Mouse (Mus musculus) regulatory T cell (primary cell): ENCODE data around the gene Plg.

Source experiments
- in situ Hi-C: fragments of 300-600 bp; cut with MboI, MseI; formaldehyde crosslinking; loops from one replicate; pipeline ENCODE4 v1.15.1; 2025; ENCODE audit warnings: high pct_unique_total_duplicates

Gene Plg

GRCm38 (mm10) chr17:12385049-12385794, 6.8 kb downstream of the Plg start:
- in situ Hi-C loops, result no loop called here

- in situ Hi-C loops, result no loop called here
Measured at GRCm38 (mm10) chr17:12387781-12388180, 9.4 kb downstream of the Plg start.

GRCm38 (mm10) chr17:12388239-12388638, 9.8 kb downstream of the Plg start:
- in situ Hi-C loops, result no loop called here

GRCm38 (mm10) chr17:12396163-12396677, 17.8 kb downstream of the Plg start:
- in situ Hi-C loops, result no loop called here

GRCm38 (mm10) chr17:12403420-12403819, 25.0 kb downstream of the Plg start:
- in situ Hi-C loops, result loop anchor here (10.0 kb wide), 1 partner anchor 231 kb away; no protein-coding TSS in a partner anchor

- in situ Hi-C loops, result loop anchor here (10.0 kb wide), 1 partner anchor 225 kb away; no protein-coding TSS in a partner anchor
Measured at GRCm38 (mm10) chr17:12409346-12409944, 31.0 kb downstream of the Plg start.

- in situ Hi-C loops, result loop anchor here (5.0 kb wide), 1 partner anchor 125 kb away; no protein-coding TSS in a partner anchor
Measured at GRCm38 (mm10) chr17:12412181-12412890, 33.9 kb downstream of the Plg start.

GRCm38 (mm10) chr17:12412891-12413237, 34.5 kb downstream of the Plg start:
- in situ Hi-C loops, result loop anchor here (5.0 kb wide), 1 partner anchor 124 kb away; no protein-coding TSS in a partner anchor

GRCm38 (mm10) chr17:12415031-12415735, 36.8 kb downstream of the Plg start:
- in situ Hi-C loops, result loop anchor here (5.0 kb wide), 1 partner anchor 392 kb away; no protein-coding TSS in a partner anchor

GRCm38 (mm10) chr17:12415741-12416140, 37.3 kb downstream of the Plg start:
- in situ Hi-C loops, result loop anchor here (5.0 kb wide), 1 partner anchor 392 kb away; no protein-coding TSS in a partner anchor

GRCm38 (mm10) chr17:12416250-12416895, 38.0 kb downstream of the Plg start:
- in situ Hi-C loops, result loop anchor here (5.0 kb wide), 1 partner anchor 391 kb away; no protein-coding TSS in a partner anchor

- in situ Hi-C loops, result loop anchor here (5.0 to 10.0 kb wide), 2 partner anchors 245 to 388 kb away; no protein-coding TSS in a partner anchor
Measured at GRCm38 (mm10) chr17:12419491-12420079, 41.2 kb downstream of the Plg start.

GRCm38 (mm10) chr17:12420886-12421574, 42.6 kb downstream of the Plg start:
- in situ Hi-C loops, result loop anchor here (10.0 kb wide), 1 partner anchor 244 kb away; no protein-coding TSS in a partner anchor

GRCm38 (mm10) chr17:12422143-12422542, 43.7 kb downstream of the Plg start:
- in situ Hi-C loops, result loop anchor here (10.0 kb wide), 1 partner anchor 243 kb away; no protein-coding TSS in a partner anchor

GRCm38 (mm10) chr17:12427156-12427555, 48.7 kb downstream of the Plg start:
- in situ Hi-C loops, result loop anchor here (10.0 kb wide), 1 partner anchor 238 kb away; no protein-coding TSS in a partner anchor

GRCm38 (mm10) chr17:12428369-12428768, 50.0 kb downstream of the Plg start:
- in situ Hi-C loops, result loop anchor here (10.0 kb wide), 1 partner anchor 236 kb away; no protein-coding TSS in a partner anchor

GRCm38 (mm10) chr17:12431707-12432106, 53.3 kb downstream of the Plg start:
- in situ Hi-C loops, result no loop called here

GRCm38 (mm10) chr17:12437771-12438170, 59.4 kb downstream of the Plg start:
- in situ Hi-C loops, result no loop called here

- in situ Hi-C loops, result no loop called here
Measured at GRCm38 (mm10) chr17:12444561-12444960, 66.2 kb downstream of the Plg start.
